Mouse (Mus musculus) E14TG2a.4 (cell line): Measurements from ENCODE around the gene Zbtb2.

Source experiments
- H3K27me3 ChIP-seq: 2 replicates; pipeline ENCODE4 v1.6.1; 2014; ENCODE audit warnings: low read length, control low read depth; ENCODE audit not compliant: insufficient read depth
- H3K36me3 ChIP-seq: 2 replicates; pipeline ENCODE4 v1.6.1; 2014; ENCODE audit warnings: low read length, control low read depth; ENCODE audit not compliant: insufficient read depth
- H3K4me1 ChIP-seq: replicated peaks from 2 replicates; pipeline ENCODE4 v1.6.1; 2014; ENCODE audit warnings: low read depth, low read length, control low read depth
- H3K4me3 ChIP-seq: replicated peaks from 2 replicates; pipeline ENCODE4 v1.5.1; 2014; ENCODE audit warnings: mild to moderate bottlenecking, low read length
- H3K9me3 ChIP-seq: 2 replicates; pipeline ENCODE4 v1.6.1; 2014; ENCODE audit warnings: low read length, control low read depth
- CTCF ChIP-seq: conservative IDR thresholded peaks from 2 replicates; pipeline ENCODE4 v1.5.1; 2014; ENCODE audit warnings: low read length
- NANOG ChIP-seq: IDR thresholded peaks from 2 replicates; pipeline ENCODE4 v1.6.1; 2014; ENCODE audit warnings: borderline replicate concordance, low read length, mixed read lengths
- POU5F1 ChIP-seq: IDR thresholded peaks from 2 replicates; pipeline ENCODE4 v1.6.1; 2014; ENCODE audit warnings: low read length, borderline replicate concordance

Gene Zbtb2

DNA sequence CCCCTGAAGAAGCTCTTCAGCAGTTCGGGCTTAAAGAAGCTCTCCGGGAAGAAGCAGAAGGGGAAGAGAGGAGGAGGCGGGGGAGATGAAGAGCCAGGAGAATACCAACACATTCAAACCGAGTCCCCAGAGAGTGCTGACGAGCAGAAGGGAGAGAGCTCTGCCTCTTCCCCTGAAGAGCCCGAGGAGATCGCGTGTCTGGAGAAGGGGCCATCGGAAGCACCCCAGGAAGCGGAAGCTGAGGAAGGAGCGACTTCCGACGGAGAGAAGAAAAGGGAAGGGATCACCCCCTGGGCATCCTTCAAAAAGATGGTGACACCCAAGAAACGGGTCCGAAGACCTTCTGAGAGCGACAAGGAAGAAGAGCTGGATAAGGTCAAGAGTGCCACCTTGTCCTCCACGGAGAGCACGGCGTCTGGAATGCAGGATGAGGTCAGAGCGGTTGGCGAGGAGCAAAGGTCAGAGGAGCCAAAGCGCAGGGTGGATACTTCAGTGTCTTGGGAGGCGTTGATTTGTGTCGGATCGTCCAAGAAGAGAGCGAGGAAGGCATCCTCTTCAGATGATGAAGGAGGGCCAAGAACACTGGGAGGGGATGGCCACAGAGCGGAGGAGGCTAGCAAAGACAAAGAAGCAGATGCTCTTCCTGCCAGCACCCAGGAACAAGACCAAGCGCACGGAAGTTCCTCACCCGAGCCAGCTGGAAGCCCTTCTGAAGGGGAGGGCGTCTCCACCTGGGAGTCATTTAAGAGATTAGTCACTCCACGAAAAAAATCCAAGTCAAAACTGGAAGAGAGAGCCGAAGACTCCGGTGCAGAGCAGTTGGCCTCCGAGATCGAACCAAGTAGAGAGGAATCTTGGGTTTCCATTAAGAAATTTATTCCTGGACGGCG is 33.3 kb downstream of the Zbtb2 start:
- peak overlapping the region; percentile 57 for H3K4me3 ChIP-seq
- H3K9me3 ChIP-seq, result no peaks in the 10 kb centered on the region
- H3K4me1 ChIP-seq, result peaks cover 75% of the 10 kb centered on the region
- no peaks in the 10 kb centered on the region for H3K27me3 ChIP-seq
- H3K36me3 ChIP-seq, result peaks cover 82% of the 10 kb centered on the region
- no peak for TF ChIP-seq NANOG
- TF ChIP-seq CTCF, result no peak
- TF ChIP-seq POU5F1, result no peak

DNA sequence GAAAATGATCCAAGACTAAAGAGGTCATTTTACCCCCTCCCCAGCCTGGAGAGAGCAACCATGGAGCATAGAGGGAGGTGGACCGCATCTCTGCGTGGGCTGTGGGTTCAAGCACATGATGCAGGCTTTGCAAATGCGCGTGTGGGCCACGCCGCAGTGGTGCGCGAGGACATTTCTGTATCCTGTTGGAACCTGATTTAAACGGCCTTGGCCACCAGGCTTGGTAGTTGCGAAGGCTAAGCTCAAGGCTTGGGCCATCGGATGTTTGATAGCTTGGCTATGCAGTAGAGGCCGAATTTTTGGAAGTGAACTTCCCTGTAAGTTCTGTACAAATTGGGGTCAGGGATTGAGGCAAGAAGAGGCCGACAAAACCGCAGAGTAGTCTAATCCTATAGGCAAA is 40.3 kb downstream of the Zbtb2 start:
- Histone ChIP-seq H3K27me3 (no peaks in the 10 kb centered on the region), H3K4me3 (peak overlapping the region; percentile 48; the same call in 1 of the 2 replicates), H3K36me3 (peaks cover 40% of the 10 kb centered on the region), H3K4me1 (peaks cover 54% of the 10 kb centered on the region), H3K9me3 (no peaks in the 10 kb centered on the region)
- no peak for TF ChIP-seq POU5F1
- no peak for TF ChIP-seq NANOG
- no peak for TF ChIP-seq CTCF

DNA sequence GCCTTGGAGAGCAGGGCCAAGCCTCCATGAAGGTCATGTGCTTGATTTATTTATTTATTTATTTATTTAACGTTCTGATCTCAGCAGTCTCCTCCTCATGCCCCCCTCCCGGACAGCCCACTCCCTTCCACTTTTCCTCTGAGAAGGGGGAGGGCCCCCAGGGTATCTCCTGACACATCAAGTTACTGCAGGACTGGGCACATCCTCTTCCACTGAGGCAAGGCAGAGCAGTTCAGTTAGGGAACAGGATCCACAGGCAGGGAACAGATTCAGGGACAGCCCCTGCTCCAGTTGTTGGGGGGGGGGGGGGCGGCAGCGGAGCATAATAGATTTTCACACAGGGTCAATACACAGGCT is 40.8 kb downstream of the Zbtb2 start:
- H3K4me1 ChIP-seq, result peaks cover 53% of the 10 kb centered on the region
- no peaks in the 10 kb centered on the region for H3K9me3 ChIP-seq
- TF ChIP-seq NANOG (no peak), CTCF (no peak), POU5F1 (no peak)
- peaks cover 35% of the 10 kb centered on the region for H3K36me3 ChIP-seq
- H3K27me3 ChIP-seq, result no peaks in the 10 kb centered on the region
- H3K4me3 ChIP-seq, result peak overlapping the region; percentile 48

DNA sequence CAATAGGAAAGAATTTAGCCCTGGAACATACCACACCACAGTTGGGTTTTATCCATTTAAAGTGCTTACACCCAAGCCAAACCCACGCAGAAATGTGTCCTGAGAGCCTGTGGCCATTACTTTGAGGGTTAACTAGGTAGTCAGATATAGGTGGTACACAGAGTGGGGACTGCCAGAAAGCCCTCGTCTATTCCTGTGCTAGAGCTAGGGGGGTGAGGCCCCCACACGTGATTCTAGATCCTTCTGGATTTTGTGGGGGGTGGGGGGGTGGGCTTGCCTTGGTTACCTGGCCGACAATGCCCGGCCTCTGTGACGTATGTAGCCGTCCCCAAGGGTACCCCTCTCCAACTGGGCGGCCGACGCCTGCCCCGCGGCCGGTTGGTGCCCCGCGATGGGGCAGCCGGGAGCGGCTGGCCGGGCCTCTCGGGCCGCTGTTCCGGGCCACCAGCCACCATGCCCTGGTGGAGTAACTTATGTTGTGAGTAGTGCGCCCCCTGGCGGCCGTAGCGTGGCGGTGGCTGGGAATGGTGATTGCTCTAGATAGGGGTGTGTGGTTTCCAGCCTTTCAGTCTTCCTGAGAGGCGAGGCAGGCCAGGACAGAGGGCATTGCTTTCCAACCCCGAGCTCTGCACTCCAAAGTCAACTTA is 41.3 kb downstream of the Zbtb2 start:
- H3K4me3 ChIP-seq, result peak overlapping the region; percentile 48
- H3K36me3 ChIP-seq, result peaks cover 36% of the 10 kb centered on the region
- peaks cover 56% of the 10 kb centered on the region for H3K4me1 ChIP-seq
- H3K27me3 ChIP-seq, result no peaks in the 10 kb centered on the region
- no peaks in the 10 kb centered on the region for H3K9me3 ChIP-seq
- TF ChIP-seq CTCF, result peak; percentile 67
- no peak for TF ChIP-seq NANOG

DNA sequence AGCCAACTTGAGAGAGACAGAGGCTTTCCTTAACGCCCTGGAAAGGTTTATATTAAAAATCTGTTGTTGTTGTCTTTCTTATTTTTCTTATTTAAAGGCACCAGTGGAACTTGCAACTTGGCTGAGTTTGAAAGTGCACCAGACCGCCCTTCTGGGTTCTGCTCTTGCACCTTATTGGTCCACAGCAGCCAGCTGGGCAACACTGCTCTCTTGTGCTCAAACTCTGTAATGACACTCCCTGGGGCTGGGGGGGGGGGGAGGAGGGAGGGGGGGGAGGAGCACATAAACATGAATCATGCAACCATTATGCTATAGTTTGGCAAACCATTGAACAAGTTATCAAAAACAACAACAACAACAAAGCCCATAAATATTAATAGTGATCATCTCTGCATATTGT is 46.5 kb downstream of the Zbtb2 start:
- TF ChIP-seq NANOG (no peak), CTCF (peak; percentile 20; the same call in 1 of the 2 replicates)
- Histone ChIP-seq H3K4me1 (peaks cover 77% of the 10 kb centered on the region), H3K9me3 (no peaks in the 10 kb centered on the region), H3K27me3 (no peaks in the 10 kb centered on the region), H3K36me3 (peaks cover 41% of the 10 kb centered on the region), H3K4me3 (peak overlapping the region; percentile 37)

DNA sequence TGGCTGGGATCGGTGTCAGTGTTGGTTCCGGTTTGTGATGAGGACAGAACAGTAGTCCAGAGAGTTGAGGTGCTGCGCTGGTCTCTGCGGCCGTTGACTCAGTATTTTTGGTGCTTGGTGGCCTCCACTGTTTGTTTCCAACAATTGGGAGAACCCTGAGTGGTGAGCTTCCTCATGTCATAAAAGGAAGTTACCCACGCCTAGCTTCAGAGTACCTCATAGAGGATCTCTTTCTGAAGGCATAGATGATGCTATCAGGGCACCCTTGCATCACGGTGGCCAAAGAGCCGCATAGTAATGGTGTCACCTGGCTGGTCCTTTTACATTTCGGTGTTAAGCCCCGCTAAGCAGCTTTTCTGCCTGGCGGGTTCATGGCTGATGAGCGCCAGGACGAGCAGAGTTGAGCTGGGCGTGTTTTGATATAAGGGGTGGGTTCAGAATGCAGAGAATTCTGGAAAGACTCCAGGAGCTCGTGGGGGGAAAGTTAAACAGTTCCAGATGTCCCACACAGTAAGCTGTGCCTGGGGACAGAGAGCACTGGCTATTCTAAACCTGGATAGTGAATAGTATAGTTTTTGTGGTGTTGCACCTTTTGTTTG is 48.9 kb downstream of the Zbtb2 start:
- Histone ChIP-seq H3K4me3 (peak overlapping the region; percentile 39; the same call in 1 of the 2 replicates), H3K27me3 (no peaks in the 10 kb centered on the region), H3K9me3 (no peaks in the 10 kb centered on the region), H3K4me1 (peaks cover 78% of the 10 kb centered on the region), H3K36me3 (peaks cover 25% of the 10 kb centered on the region)
- TF ChIP-seq NANOG (no peak), CTCF (no peak), POU5F1 (no peak)

DNA sequence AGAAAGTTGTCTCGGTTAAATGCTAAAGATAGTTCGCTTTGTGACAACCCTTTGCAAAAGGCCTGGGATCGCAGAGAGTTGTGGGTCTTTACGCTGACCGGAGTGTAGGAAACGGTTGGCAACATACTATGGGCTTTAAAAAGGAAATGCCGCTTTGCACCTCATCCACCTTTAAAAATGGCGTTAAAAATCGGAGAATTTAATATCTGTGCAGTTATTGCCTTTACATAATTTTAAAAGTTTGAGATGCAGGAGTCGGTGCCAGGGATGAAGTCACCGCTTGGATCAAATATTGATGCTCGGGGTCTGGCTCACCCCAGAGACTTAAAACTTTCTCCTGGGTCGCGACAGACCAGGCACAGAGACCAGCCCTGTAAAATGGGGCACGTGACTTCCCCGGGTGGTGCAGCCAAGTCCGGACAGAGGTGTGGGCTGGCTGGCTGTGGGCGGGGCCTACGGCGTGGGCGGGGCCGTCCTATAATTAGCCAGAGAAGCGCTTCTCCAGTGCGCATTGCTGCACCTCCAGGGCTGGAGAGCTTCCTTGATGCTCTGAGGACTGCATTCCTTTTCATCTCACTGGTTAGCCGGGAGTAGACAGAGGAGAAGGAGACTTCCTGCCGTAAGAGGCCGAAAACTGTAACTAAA is 53.7 kb downstream of the Zbtb2 start:
- Histone ChIP-seq H3K9me3 (no peaks in the 10 kb centered on the region), H3K36me3 (peaks cover 32% of the 10 kb centered on the region), H3K4me1 (peaks cover 92% of the 10 kb centered on the region), H3K27me3 (no peaks in the 10 kb centered on the region), H3K4me3 (peak overlapping the region; percentile 81)
- TF ChIP-seq CTCF (no peak), POU5F1 (no peak), NANOG (no peak)

DNA sequence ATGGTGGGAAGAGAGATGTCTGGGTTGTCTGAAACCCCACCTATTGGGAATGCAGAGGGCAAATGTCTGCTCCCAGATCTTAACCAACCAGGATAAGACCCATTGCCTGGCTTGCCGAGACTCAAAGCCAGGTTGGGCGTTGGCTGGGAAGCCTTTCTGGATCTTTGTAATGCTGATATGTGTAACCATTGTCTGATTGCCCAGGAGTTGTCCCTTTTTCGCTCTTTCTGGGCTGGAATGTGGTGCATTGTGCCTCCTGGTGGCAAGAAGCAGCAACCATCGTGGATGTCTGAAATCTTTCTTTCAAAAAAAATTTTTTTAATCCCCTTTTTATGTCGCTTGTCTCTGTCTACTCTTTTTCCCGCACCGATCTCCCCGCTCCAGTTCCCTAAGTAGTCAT is 54.6 kb downstream of the Zbtb2 start:
- Histone ChIP-seq H3K4me3 (peak overlapping the region; percentile 81), H3K4me1 (peaks cover 92% of the 10 kb centered on the region)
- TF ChIP-seq NANOG (peak; percentile 86), POU5F1 (peak; percentile 86; the same call in 1 of the 2 replicates), CTCF (peak; percentile 80)

More for the DNA sequence above, 54.6 kb downstream of the Zbtb2 start:
- Histone ChIP-seq H3K9me3 (no peaks in the 10 kb centered on the region), H3K36me3 (peaks cover 32% of the 10 kb centered on the region), H3K27me3 (no peaks in the 10 kb centered on the region)
